In the genomic region with DNA sequence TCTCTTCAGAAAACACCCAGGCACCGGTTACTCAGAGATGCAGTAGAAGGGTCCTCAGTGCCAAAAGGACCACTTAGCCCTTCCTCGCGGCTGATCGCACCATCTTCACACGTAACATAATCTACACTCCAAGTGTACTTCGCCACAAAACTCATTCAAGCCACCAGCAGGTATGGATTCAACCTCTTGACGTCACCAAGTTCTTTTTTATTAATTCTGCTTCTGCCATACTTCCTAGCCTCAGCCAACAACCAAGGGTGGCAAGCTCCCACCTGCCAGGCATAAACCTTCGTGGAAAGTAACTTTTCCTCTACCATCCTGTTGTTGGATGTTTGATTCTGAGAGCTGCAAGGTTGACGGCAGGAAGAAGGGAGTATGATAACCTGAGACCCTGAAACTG, we compare ENCODE assay signal across 18 mouse cellular contexts. TPM values are rescaled to one million over a fixed set of nuclear protein-coding genes. Genes with fewer than 3 reads are reported as not detected.
DNase-seq lines count a peak whose midpoint lies in the region.
"Had no signal": no experiment of that assay in that cellular context is flagged by ENCODE, and none has a peak within 500 bp of the region (broad histone marks: within the 10 kb centered on the region; RNA-seq: fewer than 3 reads in every experiment).

No protein-coding gene starts in this region.

- DNase-seq in heart, adult 11 months, result peak; percentile 86
- DNase-seq in heart, postnatal 25 days (ENCODE audit: low spot score), result no peak
- peak; percentile 30 for DNase-seq in testis, postnatal 10 days (ENCODE audit: low spot score)
- DNase-seq in testis, postnatal 14 days (ENCODE audit: low spot score), result no peak
- DNase-seq: adrenal gland, adult 2 months; adrenal gland, postnatal 10 days; adrenal gland, postnatal 25 days; cerebellum, adult 11 months; cerebellum, adult 18-20 months; cerebellum, adult 8-10 months; cerebellum, adult 9-11 months; cerebellum, postnatal 14 days; cerebellum, postnatal 36 days; embryo, embryonic 11 days had no signal

- intact Hi-C loops in heart, postnatal 25 days (cut with DNase I), result loop anchor here (5.0 kb wide), 2 partner anchors 76 to 1056 kb away; no protein-coding TSS in a partner anchor

RNA-seq across cellular contexts. Expression of a gene that starts 28.1 kb away (rescaled TPM):
- total RNA-seq in heart, postnatal 25 days (2021), result not detected
- total RNA-seq: adrenal gland, adult 2 months; adrenal gland, postnatal 10 days; adrenal gland, postnatal 25 days; adrenal gland, postnatal 4 days; common myeloid progenitor, adult 5-6 weeks; ES-E14; MEL had no signal

Comparison
In these comparisons a context has a peak if more than half of its experiments do, and no peak if none do; other contexts are left out.
1. DNase-seq: peak in heart, adult 11 months (single experiment) and testis, postnatal 10 days (single experiment); none in heart, postnatal 25 days (single experiment) and testis, postnatal 14 days (single experiment).